Mouse (Mus musculus): ENCODE measurements around the gene Ccdc9b.

Ccdc9b gene

DNA sequence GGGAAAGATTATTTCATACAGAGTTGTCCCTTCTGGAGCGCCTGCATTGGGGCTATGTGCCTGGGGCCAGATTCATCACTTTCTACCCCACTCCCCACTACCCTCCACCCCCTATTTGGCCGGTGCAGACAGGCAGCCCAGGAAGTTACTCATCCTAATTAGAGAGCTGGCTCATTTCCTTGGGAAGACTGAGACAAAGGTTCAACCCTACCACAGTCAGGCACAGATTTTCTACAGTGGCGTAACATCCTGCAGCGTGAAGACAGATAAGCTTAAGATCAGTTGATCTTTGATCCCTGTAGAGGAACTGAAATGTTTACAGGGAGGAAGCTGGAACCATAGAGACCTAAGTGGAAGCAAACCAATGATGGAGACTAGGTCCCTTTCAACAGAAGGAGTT is 19.8 kb upstream of the Ccdc9b start:
- ChIA-PET CTCF (no interaction called here), POLR2A (interaction anchor here in 1 of 4 experiments (1.9 kb wide), 1 partner anchor 33 kb away, joined by 4 read pairs; no protein-coding TSS in a partner anchor)

DNA sequence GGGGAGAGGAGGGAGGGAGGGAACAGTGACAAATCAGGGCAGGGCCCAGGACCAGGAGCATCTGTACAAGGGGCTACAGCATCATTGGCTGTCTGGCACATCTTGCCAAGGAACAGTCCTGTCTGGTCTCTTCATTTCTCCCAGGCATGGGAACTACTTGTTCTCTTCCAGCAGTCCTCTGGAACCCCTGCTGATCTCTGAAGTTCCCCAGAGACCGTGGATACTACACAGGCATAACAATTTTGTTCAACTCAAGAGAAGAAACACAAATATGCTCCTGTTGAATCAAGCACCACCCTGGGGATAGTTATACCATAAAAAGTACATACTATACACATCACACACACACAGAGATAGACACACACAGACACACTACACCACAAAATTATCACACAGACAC is 18.7 kb upstream of the Ccdc9b start:
- POLR2A ChIA-PET, result interaction anchor here in 1 of 4 experiments (0.6 to 0.7 kb wide), 2 partner anchors 11 to 1872 kb away, joined by 3 to 5 read pairs; no protein-coding TSS in a partner anchor
- CTCF ChIA-PET, result no interaction called here

DNA sequence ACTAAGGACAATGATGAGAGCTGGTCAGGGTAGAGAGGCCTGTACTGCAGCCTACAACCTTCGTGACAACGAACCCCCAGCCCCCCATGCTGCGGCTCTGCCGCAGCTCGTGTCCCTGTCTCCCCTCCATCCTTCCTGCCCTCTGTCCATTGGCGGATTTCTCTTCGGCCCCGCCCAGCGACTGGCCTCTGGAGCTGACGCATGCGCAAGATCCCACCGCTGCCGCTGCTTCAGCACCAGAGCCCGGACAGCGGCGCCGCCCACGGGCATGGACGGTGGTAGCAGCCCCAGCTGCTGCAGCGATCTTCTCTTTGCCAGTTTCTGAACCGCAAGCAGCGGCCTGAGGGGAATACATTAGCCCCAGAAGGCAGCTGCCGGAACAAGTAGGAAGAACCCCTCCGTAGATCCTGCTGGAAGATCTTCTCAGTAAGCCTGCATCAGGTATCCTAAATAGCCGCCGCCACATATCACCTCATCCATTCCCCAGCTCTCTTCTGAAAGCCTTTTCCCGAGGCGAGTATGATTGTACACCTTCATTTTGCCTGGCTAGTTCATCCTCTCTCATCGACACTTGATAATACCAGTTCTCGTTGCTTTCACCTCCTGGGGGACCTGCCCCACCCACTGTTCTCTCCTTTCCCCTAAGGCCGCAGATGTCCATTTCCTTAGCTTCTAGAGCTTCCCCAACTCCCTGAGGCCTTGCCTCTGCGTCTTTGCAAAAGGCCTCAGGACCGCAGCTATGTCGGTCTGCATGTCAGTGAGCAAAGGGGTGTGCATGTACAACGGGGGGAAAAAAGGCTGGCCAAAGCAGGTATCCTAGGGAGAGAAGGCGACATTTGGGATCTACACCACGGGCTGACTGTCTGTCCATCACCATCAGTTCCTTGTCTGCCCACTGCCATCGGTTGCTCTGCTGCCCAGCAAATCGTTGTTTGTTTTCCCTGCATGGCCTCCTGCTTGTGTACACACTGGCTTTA is 17.3 kb upstream of the Ccdc9b start, which contains the start of gene Disp2:
Gene Disp2, plus strand, starts transcription at position 216 of the 977 bp plus-strand sequence.
- ChIA-PET CTCF (interaction anchor here in 3 of 4 experiments (0.5 to 2.1 kb wide), 8 partner anchors 9 to 80 kb away, joined by 3 to 17 read pairs (median 4); partner anchors contain the start of gene Ccdc9b (in 1 of the 3)), POLR2A (interaction anchor here in 3 of 4 experiments (0.7 to 1.9 kb wide), 9 partner anchors 8 to 134 kb away, joined by 3 to 7 read pairs (median 4); partner anchors contain the start of genes Ivd (in 1 of the 3) and Knstrn (in 1 of the 3))

DNA sequence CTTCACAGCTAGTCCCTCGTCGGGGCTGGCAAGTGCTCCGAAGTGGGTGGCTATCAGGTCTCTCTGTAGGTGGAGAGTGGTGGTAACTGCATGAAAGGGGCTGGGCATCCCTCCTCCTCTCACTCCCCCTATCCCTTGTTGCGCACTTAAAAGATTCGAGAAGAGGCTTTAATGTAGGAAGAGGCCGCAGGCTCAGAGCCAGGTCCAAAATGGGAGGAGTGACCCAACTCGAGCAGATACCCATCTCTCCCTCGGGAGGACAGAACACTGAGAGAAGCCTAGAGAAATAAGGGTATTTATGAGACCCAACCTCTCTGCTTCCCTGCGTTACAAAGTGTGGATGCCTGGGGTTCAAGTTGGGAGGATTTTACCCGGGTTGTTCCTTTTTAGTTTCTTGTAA is 16.6 kb upstream of the Ccdc9b start:
- ChIA-PET POLR2A (interaction anchor here in 2 of 4 experiments (0.6 to 1.9 kb wide), 7 partner anchors 9 to 131 kb away, joined by 3 to 7 read pairs (median 4); partner anchors contain the start of gene Ivd (in 1 of the 2)), CTCF (interaction anchor here in 2 of 4 experiments (0.5 to 2.1 kb wide), 7 partner anchors 12 to 79 kb away, joined by 3 to 17 read pairs (median 4); partner anchors contain the start of gene Ccdc9b (in 1 of the 2))

DNA sequence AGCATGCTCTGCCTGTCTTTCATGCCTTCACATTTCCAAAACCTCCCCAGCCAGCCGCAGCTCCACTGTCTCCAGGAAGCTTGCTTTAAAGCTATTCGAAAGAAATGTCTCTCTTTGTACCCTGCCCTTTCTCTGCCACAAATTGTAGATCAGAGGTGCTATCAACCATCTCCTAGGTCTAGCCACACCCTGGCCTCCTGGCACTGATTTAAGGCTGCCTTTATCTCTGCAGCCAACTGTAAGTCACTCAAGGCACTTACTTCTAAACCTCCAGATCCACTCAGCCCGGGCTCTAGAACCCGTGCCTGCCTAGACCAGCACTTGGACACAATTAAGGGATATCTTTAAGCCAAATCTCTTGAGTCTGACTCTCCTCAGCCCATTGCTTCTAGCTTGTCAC is 16.0 kb upstream of the Ccdc9b start:
- POLR2A ChIA-PET, result interaction anchor here in 2 of 4 experiments (0.6 to 1.9 kb wide), 4 partner anchors 10 to 575 kb away, joined by 3 to 4 read pairs (median 4); no protein-coding TSS in a partner anchor
- CTCF ChIA-PET, result interaction anchor here in 1 of 4 experiments (1.9 to 2.1 kb wide), 2 partner anchors 13 to 15 kb away, joined by 9 to 17 read pairs; partner anchors contain the start of gene Ccdc9b

DNA sequence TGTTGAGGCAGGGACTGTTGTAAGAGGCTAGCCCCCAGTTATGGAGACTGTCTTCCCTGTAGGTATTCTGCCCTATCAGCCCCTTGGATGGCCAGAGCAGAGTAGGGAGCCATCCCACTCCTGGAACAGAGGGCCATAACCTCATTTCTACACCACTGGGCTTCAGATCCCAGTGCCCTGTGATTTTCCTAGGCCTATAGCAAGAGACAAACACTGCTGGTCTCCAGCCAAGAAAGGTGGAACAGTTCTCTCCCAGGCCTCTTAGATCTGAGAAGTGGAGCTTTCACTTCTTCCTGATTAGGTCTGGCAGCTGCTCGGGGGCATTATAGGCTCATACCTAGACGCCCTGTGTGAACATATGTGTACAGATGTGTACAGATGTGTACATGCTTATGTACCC is 13.8 kb upstream of the Ccdc9b start:
- CTCF ChIA-PET, result interaction anchor here in 1 of 4 experiments (1.1 kb wide), 1 partner anchor 15 kb away, joined by 3 read pairs; no protein-coding TSS in a partner anchor
- POLR2A ChIA-PET, result no interaction called here

DNA sequence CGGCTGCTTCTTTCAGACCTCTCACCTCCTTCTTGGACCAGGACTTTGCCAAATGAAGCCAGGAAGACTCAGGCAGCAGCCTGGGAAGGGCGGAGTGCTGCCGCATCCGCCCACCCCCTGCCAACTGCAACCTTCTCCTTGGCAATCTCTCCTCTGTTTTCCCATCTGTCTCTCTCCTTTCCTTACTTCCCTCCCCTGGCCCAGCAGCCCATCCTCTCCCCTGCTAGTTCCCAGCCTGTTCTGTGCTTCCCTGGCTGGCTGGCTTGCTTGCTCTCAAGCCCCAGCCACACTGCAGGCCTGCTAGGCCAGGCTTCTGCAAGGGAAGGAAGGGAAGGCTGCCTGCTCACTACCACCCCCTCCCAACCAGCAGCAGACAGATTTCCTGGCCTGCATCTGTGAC is 13.4 kb upstream of the Ccdc9b start:
- ChIA-PET POLR2A (no interaction called here), CTCF (interaction anchor here in 1 of 4 experiments (1.2 kb wide), 1 partner anchor 12 kb away, joined by 3 read pairs; no protein-coding TSS in a partner anchor)

DNA sequence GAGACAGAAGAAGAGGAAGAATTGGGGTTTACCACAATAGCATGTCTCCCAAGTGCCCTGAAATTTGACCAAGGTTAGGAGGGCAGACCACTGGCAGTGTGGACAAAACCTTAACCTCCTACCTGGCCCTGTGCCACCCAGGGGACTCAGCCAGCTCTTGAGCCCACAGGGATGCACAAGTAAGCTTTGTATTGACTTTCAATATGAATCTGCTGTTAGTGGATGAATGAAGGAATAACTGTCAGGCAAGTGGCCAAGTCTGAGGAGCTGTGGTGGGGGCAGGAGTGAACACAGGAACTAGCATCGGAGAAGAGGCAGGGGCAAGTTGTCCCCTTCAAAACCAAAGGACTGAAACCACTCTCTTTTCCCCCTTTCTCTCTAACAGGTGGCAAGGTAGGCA is 12.9 kb upstream of the Ccdc9b start:
- ChIA-PET CTCF (interaction anchor here in 1 of 4 experiments (1.2 kb wide), 1 partner anchor 11 kb away, joined by 3 read pairs; no protein-coding TSS in a partner anchor), POLR2A (no interaction called here)

DNA sequence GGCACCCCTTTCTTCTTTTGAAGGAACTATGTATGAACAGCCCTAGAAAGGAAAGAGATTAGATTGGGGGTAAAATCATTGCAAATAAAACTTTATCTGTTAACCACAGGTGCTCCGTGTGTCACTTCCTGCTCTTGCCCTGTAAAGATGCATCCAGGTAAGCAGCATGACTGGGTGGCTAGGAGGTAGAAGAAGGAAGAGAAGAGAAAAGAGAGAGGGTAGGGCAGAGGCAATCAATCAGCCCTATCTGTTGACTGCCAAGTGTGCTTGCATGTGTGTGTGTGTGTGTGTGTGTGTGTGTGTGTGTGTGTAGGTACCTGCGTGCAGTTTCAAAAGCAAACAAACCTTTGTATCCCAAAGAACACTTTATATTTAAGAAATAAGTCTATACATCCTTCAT is 12.1 kb upstream of the Ccdc9b start:
- CTCF ChIA-PET, result interaction anchor here in 1 of 4 experiments (1.2 kb wide), 1 partner anchor 10 kb away, joined by 3 read pairs; no protein-coding TSS in a partner anchor
- POLR2A ChIA-PET, result no interaction called here

DNA sequence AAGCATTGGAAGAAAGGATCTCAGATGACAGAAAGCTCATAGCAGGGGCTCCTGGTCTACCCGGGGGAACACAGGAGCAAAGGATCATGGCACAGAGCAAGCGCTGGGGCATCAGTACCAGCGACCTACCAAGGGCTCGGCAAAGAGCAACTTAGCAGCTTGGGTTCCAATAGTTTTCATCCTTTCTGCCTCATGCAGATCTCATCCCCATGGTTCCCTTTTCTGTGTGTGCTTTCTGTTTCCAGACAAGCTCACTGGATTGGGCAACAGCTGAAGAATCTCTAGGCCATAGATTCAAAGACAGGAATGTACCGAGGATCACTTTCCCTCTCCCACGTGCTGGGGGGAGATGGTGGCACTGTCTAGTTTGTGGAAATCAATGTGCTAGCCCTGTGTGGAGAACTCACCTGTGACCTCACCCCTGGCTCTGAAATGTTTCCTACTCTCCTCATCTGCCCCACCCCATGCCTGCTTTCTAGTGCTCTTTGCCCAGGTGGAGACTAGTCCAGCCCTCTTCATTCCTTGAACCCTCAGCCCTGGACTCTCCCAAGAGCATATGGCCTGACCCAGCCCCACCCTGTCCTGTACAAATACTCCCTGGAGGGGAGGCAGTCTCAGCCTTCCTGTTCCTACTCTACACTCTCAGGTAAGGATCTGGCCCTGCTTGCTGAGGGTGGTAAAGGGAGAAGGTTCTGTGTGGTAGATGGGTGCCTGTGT is 9.9 kb upstream of the Ccdc9b start, which contains the start of gene Phgr1:
Gene Phgr1, plus strand, starts transcription at position 612 of the 717 bp plus-strand sequence.
- ChIA-PET POLR2A (interaction anchor here in 1 of 4 experiments (1.4 kb wide), 1 partner anchor 12 kb away, joined by 3 read pairs; no protein-coding TSS in a partner anchor), CTCF (no interaction called here)

DNA sequence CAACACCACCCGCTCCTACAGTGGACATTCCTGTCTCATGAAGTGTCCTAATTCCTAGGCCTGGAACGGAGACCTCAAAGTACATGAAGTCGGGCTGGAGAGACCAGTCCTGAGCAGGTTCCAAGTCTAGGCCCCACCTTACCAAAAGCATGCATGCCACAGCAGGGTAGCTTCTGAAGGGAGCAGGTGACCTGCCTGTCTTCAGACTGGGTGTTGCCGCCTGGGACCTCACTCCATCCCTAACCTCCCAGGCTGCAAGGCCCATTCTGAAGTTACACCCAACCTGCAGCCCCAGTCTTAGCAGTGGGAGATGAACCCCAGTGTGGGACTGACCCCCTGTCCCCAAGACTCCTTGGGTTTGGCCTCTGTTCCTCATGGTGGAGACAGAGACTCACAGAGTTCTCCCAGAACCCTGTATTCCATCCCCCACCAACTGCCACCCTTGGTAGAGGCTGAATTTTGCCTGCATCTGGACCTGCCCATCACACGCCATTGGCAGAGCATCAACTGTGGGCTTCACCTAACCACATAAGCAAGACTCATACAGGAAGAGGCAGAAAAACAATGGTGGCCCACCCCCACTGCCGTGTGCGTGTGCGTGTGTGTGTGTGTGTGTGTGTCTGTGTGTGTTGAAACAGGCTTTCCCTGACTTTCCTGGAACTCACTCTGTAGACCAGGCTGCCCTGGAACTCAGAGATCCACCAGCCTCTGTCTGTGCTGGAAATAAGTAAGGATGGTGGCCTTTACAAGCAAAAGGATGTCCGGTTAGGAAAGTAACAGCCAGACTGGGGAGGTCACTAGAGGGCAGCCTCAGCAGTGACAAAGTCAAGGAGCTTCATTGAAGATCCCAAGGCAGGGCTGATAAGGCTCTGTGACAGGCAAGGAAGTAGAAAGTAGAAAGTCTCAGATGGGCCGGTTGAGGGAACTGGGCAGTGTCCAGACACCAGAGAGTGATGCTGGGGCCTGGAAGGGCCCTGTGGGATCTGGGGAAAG is 3.9 kb upstream of the Ccdc9b start:
- ChIA-PET CTCF (interaction anchor here in 3 of 4 experiments (0.5 to 4.6 kb wide), 10 partner anchors 13 to 569 kb away, joined by 3 to 17 read pairs (median 4); partner anchors contain the start of genes Disp2 (in 1 of the 3) and Knstrn (in 1 of the 3)), POLR2A (interaction anchor here in 2 of 4 experiments (0.5 to 0.9 kb wide), 2 partner anchors 17 to 428 kb away, joined by 3 to 4 read pairs; no protein-coding TSS in a partner anchor)

DNA sequence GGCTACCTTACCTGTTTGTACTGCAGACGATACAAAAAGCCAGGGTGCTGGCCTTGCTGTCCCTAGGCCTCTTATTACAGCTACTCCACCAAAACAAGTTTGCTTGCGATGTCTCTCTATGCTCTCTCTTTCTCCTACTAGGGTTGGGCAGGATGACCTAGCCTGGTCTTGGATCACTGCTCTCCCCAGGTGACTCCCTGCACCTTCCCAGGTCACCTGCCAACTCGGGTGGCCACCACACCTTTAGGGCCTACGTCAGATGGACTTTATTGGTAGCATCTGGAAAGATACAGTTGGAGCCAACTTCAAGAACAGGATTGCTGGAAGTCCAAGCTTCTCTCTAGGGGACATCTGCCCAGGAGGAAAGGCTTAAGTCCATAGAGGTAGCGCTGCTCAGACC is 2.4 kb upstream of the Ccdc9b start:
- CTCF ChIA-PET, result interaction anchor here (0.5 to 4.7 kb wide), 31 partner anchors 9 to 565 kb away, joined by 3 to 38 read pairs (median 5); partner anchors contain the start of genes Disp2 (in 2 of the 4) and Inafm2 (in 1 of the 4)
- POLR2A ChIA-PET, result interaction anchor here in 3 of 4 experiments (0.5 to 1.8 kb wide), 7 partner anchors 10 to 347 kb away, joined by 3 to 9 read pairs (median 4); partner anchors contain the start of gene Knstrn (in 1 of the 3)

DNA sequence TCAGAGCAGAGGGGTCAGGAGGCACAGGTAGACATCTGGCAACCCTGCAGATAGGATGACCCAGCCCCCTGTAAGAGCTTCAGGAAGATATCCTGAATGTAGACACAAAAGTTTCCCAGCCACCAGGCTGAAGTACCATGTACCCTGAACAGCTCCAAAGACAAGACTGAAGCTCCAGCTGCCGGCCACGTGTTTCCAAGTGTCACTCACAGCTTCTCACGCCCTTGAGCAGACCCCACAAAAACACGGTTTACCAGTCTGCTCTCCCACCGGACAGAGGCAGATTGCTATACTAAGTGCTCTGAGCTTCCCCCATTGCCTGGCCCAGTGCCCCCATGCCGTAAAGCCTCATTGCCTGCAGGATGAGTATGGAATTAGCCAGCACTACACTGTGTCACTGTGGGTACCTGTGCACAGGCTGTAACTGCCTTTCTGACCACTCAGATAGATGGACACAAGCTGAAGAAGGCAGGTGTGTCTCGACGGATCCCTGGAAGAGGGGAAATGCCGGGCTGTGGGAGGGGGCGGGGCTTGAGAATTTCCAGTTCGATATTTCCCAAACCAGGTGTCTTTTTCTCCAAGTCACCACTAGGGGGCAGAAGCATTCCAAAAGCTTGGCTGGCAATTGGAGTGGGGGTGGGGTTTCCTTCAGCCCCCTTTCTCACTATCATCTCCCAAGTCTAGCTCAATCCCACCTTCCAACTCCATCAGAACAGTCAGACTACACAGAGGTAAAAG is 1.8 kb upstream of the Ccdc9b start:
- CTCF ChIA-PET, result interaction anchor here (0.5 to 4.7 kb wide), 50 partner anchors 9 to 770 kb away, joined by 3 to 38 read pairs (median 4); partner anchors contain the start of genes Disp2 (in 2 of the 4), Inafm2 (in 1 of the 4) and Knstrn (in 1 of the 4)
- POLR2A ChIA-PET, result interaction anchor here in 3 of 4 experiments (0.5 to 2.5 kb wide), 14 partner anchors 10 to 347 kb away, joined by 3 to 9 read pairs (median 4); partner anchors contain the start of genes Disp2 (in 1 of the 3), Inafm2 (in 1 of the 3), Ivd (in 1 of the 3) and Knstrn (in 1 of the 3)

DNA sequence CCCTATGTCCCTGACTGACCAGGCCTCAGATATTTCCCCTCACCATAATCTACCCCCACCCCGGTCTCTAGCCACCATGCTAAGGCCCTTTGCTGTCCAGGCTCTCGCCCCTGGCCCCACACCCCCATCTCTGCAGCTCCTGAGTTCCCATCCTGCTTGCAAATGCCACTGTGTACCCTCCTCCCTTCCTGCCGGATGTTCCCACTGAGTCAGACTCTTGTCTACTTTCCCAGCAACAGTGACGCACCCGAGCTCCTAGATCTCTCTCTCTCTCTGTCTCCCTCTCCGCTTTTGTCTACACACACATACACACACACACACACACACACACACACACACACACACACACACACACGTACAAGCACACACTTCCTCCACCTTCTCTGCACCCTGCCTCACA is 1.0 kb upstream of the Ccdc9b start:
- ChIA-PET POLR2A (interaction anchor here in 3 of 4 experiments (0.6 to 2.5 kb wide), 11 partner anchors 9 to 284 kb away, joined by 3 to 9 read pairs (median 4); partner anchors contain the start of genes Disp2 (in 1 of the 3), Inafm2 (in 1 of the 3) and Ivd (in 1 of the 3)), CTCF (interaction anchor here (0.5 to 4.7 kb wide), 35 partner anchors 9 to 495 kb away, joined by 3 to 38 read pairs (median 4); partner anchors contain the start of genes Disp2 (in 1 of the 4) and Inafm2 (in 1 of the 4))

DNA sequence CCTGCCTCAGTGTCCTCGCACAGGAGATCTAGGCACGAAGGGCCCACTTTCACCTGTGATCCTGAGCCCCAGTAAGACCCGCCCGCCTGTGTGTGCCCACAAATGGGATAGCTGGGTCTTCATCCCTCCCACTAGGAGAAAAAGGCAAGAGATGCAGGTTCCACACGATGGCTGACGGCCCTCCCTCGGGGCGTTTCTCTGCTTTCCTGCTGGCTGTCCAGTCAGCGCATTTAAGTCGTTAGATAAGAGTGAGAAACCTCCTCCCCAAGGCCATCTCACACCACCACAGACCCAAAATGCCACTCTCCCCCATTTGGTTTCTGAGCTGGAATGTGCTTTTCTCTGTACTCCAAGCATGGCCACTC is 305 bp upstream of the Ccdc9b start:
- ChIA-PET CTCF (interaction anchor here (0.7 to 4.7 kb wide), 25 partner anchors 11 to 276 kb away, joined by 3 to 38 read pairs (median 5); partner anchors contain the start of genes Inafm2 (in 2 of the 4) and Disp2 (in 1 of the 4)), POLR2A (interaction anchor here in 3 of 4 experiments (0.8 to 2.5 kb wide), 15 partner anchors 11 to 581 kb away, joined by 3 to 15 read pairs (median 4); partner anchors contain the start of genes Disp2 (in 1 of the 3), Inafm2 (in 1 of the 3) and Ivd (in 1 of the 3))

Measured in embryonic stem cell, embryonic (primary cell).